Mouse (Mus musculus) kidney, embryonic 16.5 days (tissue): ENCODE results near the gene Hoxa9. TPM values are rescaled to one million over a fixed set of nuclear protein-coding genes. Genes with fewer than 3 reads are reported as not detected.

Experiments used
- ATAC-seq: fragments of 200-750 bp; cut with Nextera tagmentation; 2 replicates; pipeline ENCODE4 v1.8.0; 2017; ENCODE audit warnings: moderate TSS enrichment; ENCODE audit not compliant: low FRiP score, low TSS enrichment
- H3K27ac ChIP-seq: fragments of 300-500 bp; sonication (generic); 2 replicates; pipeline ENCODE4 v1.5.1; 2014; ENCODE audit warnings: low read length
- H3K27me3 ChIP-seq: fragments of 300-500 bp; sonication (generic); 2 replicates; pipeline ENCODE4 v1.6.1; 2014; ENCODE audit warnings: low read length, control low read depth, mixed read lengths; ENCODE audit not compliant: insufficient read depth
- H3K36me3 ChIP-seq: fragments of 300-500 bp; sonication (generic); 2 replicates; pipeline ENCODE4 v1.6.1; 2014; ENCODE audit warnings: low read length, control low read depth, mixed read lengths; ENCODE audit not compliant: insufficient read depth
- H3K4me1 ChIP-seq: fragments of 300-500 bp; sonication (generic); 2 replicates; pipeline ENCODE4 v1.6.1; 2014; ENCODE audit warnings: low read length, control low read depth, mixed read lengths; ENCODE audit not compliant: insufficient read depth
- H3K4me2 ChIP-seq: fragments of 300-500 bp; sonication (generic); replicated peaks from 2 replicates; pipeline ENCODE4 v1.6.1; 2014; ENCODE audit warnings: low read depth, low read length
- H3K4me3 ChIP-seq: fragments of 300-500 bp; sonication (generic); 2 replicates; pipeline ENCODE4 v1.5.1; 2014; ENCODE audit warnings: mild to moderate bottlenecking, low read length
- H3K9ac ChIP-seq: fragments of 300-500 bp; sonication (generic); replicated peaks from 2 replicates; pipeline ENCODE4 v1.6.1; 2014; ENCODE audit warnings: low read length
- H3K9me3 ChIP-seq: fragments of 300-500 bp; sonication (generic); 2 replicates; pipeline ENCODE4 v1.6.1; 2016; ENCODE audit warnings: low read length, control low read depth
- WGBS: fragments of 180-500 bp; shearing (Covaris S2); extraction: QIAGEN DNeasy Blood & Tissue Kit; methylation state at CpG from one replicate; pipeline ENCODE4 v1.1.7; 2014; 5-methylcytosine and 5-hydroxymethylcytosine counted together
- polyA plus RNA-seq: library from polyadenylated mRNA; unstranded; fragments of >200 nt; fragmentation: Nextera tagmentation; extraction: Ambion mirVana; gene quantifications from 2 replicates; pipeline ENCODE4 v1.2.1, GENCODE M21; 2015

Gene Hoxa9
- polyA plus RNA-seq, 1 experiment from 2014 or later = 56.6 TPM

GRCm38 (mm10) chr6:52212556-52213118 lies 18.3 kb downstream of the Hoxa9 start:
- peak overlapping the region; percentile 80 for H3K4me3 ChIP-seq
- peaks cover 47% of the 10 kb centered on the region for H3K4me1 ChIP-seq
- no peaks in the 10 kb centered on the region for H3K36me3 ChIP-seq
- WGBS = under 1% methylated on average over 22 of the region's 22 CpGs
- H3K27me3 ChIP-seq = 0 out of 2 replicates have a peak, but pooled peaks cover 4% of the 10 kb centered on the region
- peak overlapping the region; percentile 97 for H3K9ac ChIP-seq
- H3K9me3 ChIP-seq = no peaks in the 10 kb centered on the region
- peak overlapping the region; percentile 99 for H3K27ac ChIP-seq
- peak overlapping the region; percentile 81 for H3K4me2 ChIP-seq
- no peak; the same call in 1 of the 2 replicates for ATAC-seq

DNA sequence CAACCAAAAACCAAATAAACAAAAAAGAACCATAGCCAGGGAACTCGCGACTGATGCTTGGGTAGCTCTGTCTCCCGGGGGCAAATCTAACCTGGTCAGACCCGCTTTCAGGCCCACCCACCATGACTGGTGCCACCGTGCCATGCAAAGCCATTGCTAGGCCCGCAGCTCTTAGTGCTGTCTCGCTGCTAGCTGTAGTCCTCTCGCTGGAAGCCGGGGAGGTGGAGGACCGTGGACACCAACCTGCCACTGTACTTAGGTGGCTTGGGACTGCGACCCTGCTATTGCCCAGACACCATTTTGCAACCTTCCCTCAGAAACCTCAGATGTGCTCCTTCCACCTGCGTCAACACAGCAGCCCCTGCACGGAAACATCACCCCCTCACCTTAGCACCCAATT lies 18.9 kb downstream of the Hoxa9 start:
- no peak for ATAC-seq
- H3K4me2 ChIP-seq = peak overlapping the region; percentile 81
- H3K36me3 ChIP-seq = no peaks in the 10 kb centered on the region
- 0 out of 2 replicates have a peak, but pooled peaks cover 4% of the 10 kb centered on the region for H3K27me3 ChIP-seq
- peak overlapping the region; percentile 99 for H3K27ac ChIP-seq
- H3K9ac ChIP-seq = peak overlapping the region; percentile 97
- peaks cover 53% of the 10 kb centered on the region for H3K4me1 ChIP-seq
- peak overlapping the region; percentile 80 for H3K4me3 ChIP-seq
- no peaks in the 10 kb centered on the region for H3K9me3 ChIP-seq
- 0% methylated on average over 13 of the region's 13 CpGs for WGBS

DNA sequence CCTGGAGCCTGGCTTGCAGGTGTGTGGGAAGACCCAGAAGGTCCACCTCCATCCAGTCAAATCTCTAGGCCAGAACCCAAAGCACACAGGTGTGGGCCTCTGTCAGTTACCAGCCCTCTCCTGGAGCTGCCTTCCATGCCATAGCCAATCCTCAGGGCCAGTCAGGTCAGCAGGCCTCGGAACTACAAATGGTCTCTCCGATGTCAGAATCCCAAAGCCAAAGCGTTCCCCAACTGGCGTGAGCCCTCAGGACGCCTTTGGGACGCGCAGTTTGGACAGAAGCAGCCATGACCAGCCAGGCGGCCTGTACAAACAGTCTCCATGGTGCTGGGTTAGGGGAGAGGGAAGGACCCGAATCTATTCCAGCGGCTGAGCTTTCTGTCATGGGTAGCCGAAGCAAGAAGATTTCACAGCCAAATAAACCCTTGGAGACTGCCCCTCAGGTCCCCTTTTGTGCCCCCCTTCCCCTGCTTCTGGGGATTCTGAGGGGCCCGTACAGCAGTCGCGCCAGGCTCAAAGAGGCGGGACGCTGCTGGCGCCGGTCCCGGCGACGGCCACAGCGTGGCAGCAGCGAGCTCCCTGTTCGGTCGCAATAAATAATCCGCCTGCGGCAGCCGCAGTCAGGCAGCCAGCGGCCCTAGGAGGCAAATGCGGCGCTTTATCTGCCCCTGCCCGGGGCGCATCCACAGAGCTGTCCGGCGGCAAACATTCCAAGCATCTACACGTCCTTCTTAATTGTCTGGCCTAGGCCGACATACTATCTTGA lies 19.5 kb downstream of the Hoxa9 start:
- no peaks in the 10 kb centered on the region for H3K36me3 ChIP-seq
- peak; percentile 39 for ATAC-seq
- H3K27ac ChIP-seq = peak overlapping the region; percentile 99
- peaks cover 59% of the 10 kb centered on the region for H3K4me1 ChIP-seq
- no peaks in the 10 kb centered on the region for H3K9me3 ChIP-seq
- peak overlapping the region; percentile 80 for H3K4me3 ChIP-seq
- H3K9ac ChIP-seq = peak overlapping the region; percentile 97
- WGBS = under 1% methylated on average over 37 of the region's 37 CpGs
- 0 out of 2 replicates have a peak, but pooled peaks cover 4% of the 10 kb centered on the region for H3K27me3 ChIP-seq
- H3K4me2 ChIP-seq = peak overlapping the region; percentile 81

GRCm38 (mm10) chr6:52209685-52210046 lies 21.2 kb downstream of the Hoxa9 start:
- ATAC-seq = no peak
- H3K36me3 ChIP-seq = peaks cover 8% of the 10 kb centered on the region; the same call in 1 of the 2 replicates
- peak overlapping the region; percentile 84 for H3K27ac ChIP-seq
- H3K27me3 ChIP-seq = 0 out of 2 replicates have a peak, but pooled peaks cover 4% of the 10 kb centered on the region
- H3K9ac ChIP-seq = peak overlapping the region; percentile 75
- H3K4me3 ChIP-seq = peak overlapping the region; percentile 80
- H3K4me1 ChIP-seq = peaks cover 62% of the 10 kb centered on the region
- 6% methylated on average over 12 of the region's 12 CpGs for WGBS
- peak overlapping the region; percentile 81 for H3K4me2 ChIP-seq
- no peaks in the 10 kb centered on the region for H3K9me3 ChIP-seq

DNA sequence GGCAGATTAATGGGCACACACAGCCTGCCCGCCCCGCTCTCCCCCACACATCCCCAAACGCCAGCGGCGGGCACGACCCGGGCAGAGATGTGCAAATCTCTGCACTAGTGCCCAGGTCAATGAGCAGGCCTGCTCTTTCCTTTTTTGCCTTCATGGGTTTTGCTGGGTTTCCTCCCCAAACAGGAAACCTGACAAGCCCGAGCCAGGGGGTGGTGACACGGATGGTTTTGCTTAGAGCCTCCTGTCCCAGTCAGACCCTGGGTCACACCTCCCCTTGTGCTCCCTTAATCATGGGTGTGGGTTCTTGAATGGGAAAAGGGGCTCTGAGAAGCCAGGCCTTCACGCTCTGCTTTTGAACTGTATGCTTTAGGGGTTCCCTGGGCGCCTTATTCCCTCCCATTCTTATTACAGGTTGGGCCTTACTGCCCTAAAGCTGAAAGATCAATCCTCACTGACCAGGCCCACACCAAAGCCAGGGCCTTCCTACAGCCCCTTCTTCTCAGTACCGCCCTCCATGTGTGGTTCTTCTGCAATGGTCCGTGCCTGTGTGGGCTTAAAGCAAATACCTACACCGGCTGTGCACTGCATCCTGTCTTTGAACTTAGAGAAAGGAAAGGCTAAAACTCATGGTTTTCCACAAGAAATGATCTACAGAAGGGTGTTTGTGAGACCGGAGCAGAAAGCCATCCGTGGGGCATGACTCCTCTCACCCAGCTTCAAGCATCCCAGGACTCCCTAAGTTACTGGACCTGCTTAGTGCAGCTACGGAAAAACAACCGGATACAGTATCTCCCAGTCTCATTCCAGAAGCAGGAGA lies 21.8 kb downstream of the Hoxa9 start:
- H3K9me3 ChIP-seq = no peaks in the 10 kb centered on the region
- H3K9ac ChIP-seq = peak overlapping the region; percentile 75
- peak; percentile 14; the same call in 1 of the 2 replicates for ATAC-seq
- peak overlapping the region; percentile 80 for H3K4me3 ChIP-seq
- peak overlapping the region; percentile 84 for H3K27ac ChIP-seq
- peaks cover 8% of the 10 kb centered on the region; the same call in 1 of the 2 replicates for H3K36me3 ChIP-seq
- peaks cover 58% of the 10 kb centered on the region for H3K4me1 ChIP-seq
- 0 out of 2 replicates have a peak, but pooled peaks cover 4% of the 10 kb centered on the region for H3K27me3 ChIP-seq
- peak overlapping the region; percentile 81 for H3K4me2 ChIP-seq
- 7% methylated on average over 16 of the region's 18 CpGs for WGBS

GRCm38 (mm10) chr6:52208072-52208867 lies 22.6 kb downstream of the Hoxa9 start, which contains the start of gene Hoxa6:
Gene Hoxa6, minus strand, starts transcription at chr6:52208722.
- H3K27me3 ChIP-seq = 0 out of 2 replicates have a peak, but pooled peaks cover 4% of the 10 kb centered on the region
- peak within 1 kb of the TSS; percentile 75 for H3K9ac ChIP-seq
- H3K4me2 ChIP-seq = peak within 1 kb of the TSS; percentile 81
- H3K36me3 ChIP-seq = peaks cover 8% of the 10 kb centered on the region; the same call in 1 of the 2 replicates
- peak within 1 kb of the TSS; percentile 80 for H3K4me3 ChIP-seq
- no peaks in the 10 kb centered on the region for H3K9me3 ChIP-seq
- peaks cover 60% of the 10 kb centered on the region for H3K4me1 ChIP-seq
- ATAC-seq = no peak; the same call in 1 of the 2 replicates
- H3K27ac ChIP-seq = peak within 1 kb of the TSS; percentile 84
- 2% methylated on average over 46 of the region's 47 CpGs for WGBS

DNA sequence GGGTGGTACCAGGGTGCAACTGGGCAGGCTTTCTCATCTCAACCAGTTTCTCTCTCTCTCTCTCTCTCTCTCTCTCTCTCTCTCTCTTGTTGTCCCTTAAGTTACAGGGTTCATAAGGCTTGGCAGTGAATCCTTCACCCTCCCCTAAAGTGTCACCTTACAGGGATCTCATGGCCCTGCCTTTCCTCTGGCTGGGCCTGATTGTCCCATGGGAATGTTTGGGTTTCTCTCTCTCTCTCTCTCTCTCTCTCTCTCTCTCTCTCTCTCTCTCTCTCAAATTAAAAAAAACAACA lies 23.3 kb downstream of the Hoxa9 start:
- peak overlapping the region; percentile 56 for H3K27ac ChIP-seq
- peaks cover 8% of the 10 kb centered on the region; the same call in 1 of the 2 replicates for H3K36me3 ChIP-seq
- H3K9me3 ChIP-seq = no peaks in the 10 kb centered on the region
- H3K4me2 ChIP-seq = peak overlapping the region; percentile 81
- H3K27me3 ChIP-seq = 0 out of 2 replicates have a peak, but pooled peaks cover 4% of the 10 kb centered on the region
- ATAC-seq = no peak
- peak overlapping the region; percentile 62 for H3K9ac ChIP-seq
- H3K4me3 ChIP-seq = peak overlapping the region; percentile 55
- peaks cover 64% of the 10 kb centered on the region for H3K4me1 ChIP-seq

- H3K9ac ChIP-seq = peak overlapping the region; percentile 62
Observed at GRCm38 (mm10) chr6:52206882-52207683, 23.8 kb downstream of the Hoxa9 start.

More at GRCm38 (mm10) chr6:52206882-52207683, 23.8 kb downstream of the Hoxa9 start:
- ATAC-seq = no peak
- peak overlapping the region; percentile 56 for H3K27ac ChIP-seq
- 0 out of 2 replicates have a peak, but pooled peaks cover 4% of the 10 kb centered on the region for H3K27me3 ChIP-seq
- H3K4me3 ChIP-seq = peak overlapping the region; percentile 55
- 18% methylated on average over 4 of the region's 4 CpGs for WGBS
- H3K9me3 ChIP-seq = no peaks in the 10 kb centered on the region
- peaks cover 69% of the 10 kb centered on the region for H3K4me1 ChIP-seq
- peaks cover 8% of the 10 kb centered on the region; the same call in 1 of the 2 replicates for H3K36me3 ChIP-seq
- H3K4me2 ChIP-seq = peak overlapping the region; percentile 81
